Mouse (Mus musculus) neural tube, embryonic 13.5 days (tissue): ENCODE results near the gene Srebf2. TPM values are rescaled to one million over a fixed set of nuclear protein-coding genes. Genes with fewer than 3 reads are reported as not detected.

Experiments
- ATAC-seq: fragments of 200-750 bp; cut with Nextera tagmentation; 2 replicates; pipeline ENCODE4 v1.8.0; 2017; ENCODE audit warnings: low read depth, mild to moderate bottlenecking, moderate TSS enrichment, moderate library complexity
- H3K27ac ChIP-seq: fragments of 300-500 bp; sonication (generic); replicated peaks from 2 replicates; pipeline ENCODE4 v1.5.1; 2015; ENCODE audit warnings: moderate library complexity, mild to moderate bottlenecking, inconsistent platforms
- H3K27me3 ChIP-seq: fragments of 300-500 bp; sonication (generic); 2 replicates; pipeline ENCODE4 v1.6.1; 2015; ENCODE audit warnings: mild to moderate bottlenecking, inconsistent platforms
- H3K36me3 ChIP-seq: fragments of 300-500 bp; sonication (generic); 2 replicates; pipeline ENCODE4 v1.6.1; 2015; ENCODE audit warnings: mild to moderate bottlenecking, inconsistent platforms
- H3K4me1 ChIP-seq: fragments of 300-500 bp; sonication (generic); replicated peaks from 2 replicates; pipeline ENCODE4 v1.6.1; 2015; ENCODE audit warnings: inconsistent platforms
- H3K4me2 ChIP-seq: fragments of 300-500 bp; sonication (generic); 2 replicates; pipeline ENCODE4 v1.6.1; 2015; ENCODE audit warnings: inconsistent platforms, mild to moderate bottlenecking, moderate library complexity
- H3K4me3 ChIP-seq: fragments of 300-500 bp; sonication (generic); 2 replicates; pipeline ENCODE4 v1.5.1; 2015; ENCODE audit warnings: mild to moderate bottlenecking, inconsistent platforms
- H3K9ac ChIP-seq: fragments of 300-500 bp; sonication (generic); 2 replicates; pipeline ENCODE4 v1.6.1; 2015; ENCODE audit warnings: moderate library complexity, mild to moderate bottlenecking, inconsistent platforms
- H3K9me3 ChIP-seq: fragments of 300-500 bp; sonication (generic); 2 replicates; pipeline ENCODE4 v1.6.1; 2016; ENCODE audit warnings: inconsistent platforms
- WGBS: fragments of 180-500 bp; shearing (Covaris S2); methylation state at CpG from one replicate; pipeline ENCODE4 v1.1.7; 2015; 5-methylcytosine and 5-hydroxymethylcytosine counted together
- polyA plus RNA-seq: library from polyadenylated mRNA; unstranded; fragments of >200 nt; fragmentation: Nextera tagmentation; extraction: Ambion mirVana; gene quantifications from 2 replicates; pipeline ENCODE4 v1.2.1, GENCODE M21; 2015

Gene Srebf2
- polyA plus RNA-seq, 1 experiment from 2014 or later = 184 TPM

GRCm38 (mm10) chr15:82211911-82212751, 65.2 kb downstream of the Srebf2 start:
- Histone ChIP-seq H3K4me2 (peak overlapping the region; percentile 65), H3K36me3 (no peaks in the 10 kb centered on the region), H3K9ac (peak overlapping the region; percentile 66), H3K9me3 (no peaks in the 10 kb centered on the region), H3K27me3 (peaks cover 96% of the 10 kb centered on the region), H3K27ac (no peak overlapping the region), H3K4me1 (peaks cover 40% of the 10 kb centered on the region), H3K4me3 (peak overlapping the region; percentile 42)
- WGBS = under 1% methylated on average over 104 of the region's 112 CpGs
- ATAC-seq = peak; percentile 38

- Histone ChIP-seq H3K27ac (no peak within 1 kb of the TSS), H3K4me1 (peaks cover 37% of the 10 kb centered on the region), H3K27me3 (peaks cover 93% of the 10 kb centered on the region), H3K9me3 (no peaks in the 10 kb centered on the region), H3K36me3 (no peaks in the 10 kb centered on the region), H3K4me3 (peak within 1 kb of the TSS; percentile 42), H3K4me2 (peak within 1 kb of the TSS; percentile 65), H3K9ac (peak within 1 kb of the TSS; percentile 66)
- ATAC-seq = no peak
- WGBS = 0% methylated on average over 33 of the region's 34 CpGs
Measured at GRCm38 (mm10) chr15:82212752-82213063, 65.7 kb downstream of the Srebf2 start, which contains the start of gene Shisa8. TSS of gene Shisa8 (minus strand) at chr15:82212815.

GRCm38 (mm10) chr15:82213222-82213621, 66.2 kb downstream of the Srebf2 start:
- no peak for ATAC-seq
- peak overlapping the region; percentile 65; the same call in 1 of the 2 replicates for H3K4me2 ChIP-seq
- no peaks in the 10 kb centered on the region for H3K9me3 ChIP-seq
- H3K36me3 ChIP-seq = no peaks in the 10 kb centered on the region
- H3K4me3 ChIP-seq = no peak overlapping the region
- peaks cover 34% of the 10 kb centered on the region for H3K4me1 ChIP-seq
- WGBS = 4% methylated on average over 4 of the region's 4 CpGs
- H3K27me3 ChIP-seq = peaks cover 91% of the 10 kb centered on the region
- no peak overlapping the region for H3K9ac ChIP-seq
- H3K27ac ChIP-seq = no peak overlapping the region

GRCm38 (mm10) chr15:82215332-82216046, 68.5 kb downstream of the Srebf2 start:
- no peak overlapping the region for H3K27ac ChIP-seq
- H3K36me3 ChIP-seq = no peaks in the 10 kb centered on the region
- peaks cover 38% of the 10 kb centered on the region for H3K4me1 ChIP-seq
- H3K4me2 ChIP-seq = no peak overlapping the region
- no peak for ATAC-seq
- H3K4me3 ChIP-seq = no peak overlapping the region
- no peaks in the 10 kb centered on the region for H3K9me3 ChIP-seq
- WGBS = 34% methylated on average over 11 of the region's 11 CpGs
- peaks cover 71% of the 10 kb centered on the region for H3K27me3 ChIP-seq
- no peak overlapping the region for H3K9ac ChIP-seq

GRCm38 (mm10) chr15:82216142-82216827, 69.3 kb downstream of the Srebf2 start:
- 42% methylated on average over 20 of the region's 20 CpGs for WGBS
- Histone ChIP-seq H3K27me3 (peaks cover 67% of the 10 kb centered on the region), H3K9ac (no peak overlapping the region), H3K36me3 (no peaks in the 10 kb centered on the region), H3K9me3 (no peaks in the 10 kb centered on the region), H3K4me1 (peaks cover 45% of the 10 kb centered on the region), H3K4me2 (no peak overlapping the region), H3K4me3 (no peak overlapping the region), H3K27ac (no peak overlapping the region)
- ATAC-seq = no peak

- no peak overlapping the region for H3K4me3 ChIP-seq
- peaks cover 60% of the 10 kb centered on the region for H3K27me3 ChIP-seq
- no peak for ATAC-seq
- H3K4me2 ChIP-seq = no peak overlapping the region
- no peaks in the 10 kb centered on the region for H3K9me3 ChIP-seq
- H3K4me1 ChIP-seq = peaks cover 38% of the 10 kb centered on the region
- H3K9ac ChIP-seq = 0 out of 2 replicates have a peak overlapping the region, but pooled peaks have one; percentile 8
- H3K36me3 ChIP-seq = no peaks in the 10 kb centered on the region
- H3K27ac ChIP-seq = no peak overlapping the region
- WGBS = 5% methylated on average over 7 of the region's 7 CpGs
Measured at GRCm38 (mm10) chr15:82217039-82217438, 70.1 kb downstream of the Srebf2 start.

GRCm38 (mm10) chr15:82217980-82218379, 71.0 kb downstream of the Srebf2 start:
- H3K27ac ChIP-seq = no peak overlapping the region
- H3K36me3 ChIP-seq = no peaks in the 10 kb centered on the region
- no peaks in the 10 kb centered on the region for H3K9me3 ChIP-seq
- no peak overlapping the region for H3K4me3 ChIP-seq
- H3K9ac ChIP-seq = no peak overlapping the region
- no peak for ATAC-seq
- H3K4me2 ChIP-seq = no peak overlapping the region
- peaks cover 30% of the 10 kb centered on the region for H3K4me1 ChIP-seq
- peaks cover 58% of the 10 kb centered on the region for H3K27me3 ChIP-seq
- WGBS = 37% methylated on average over 9 of the region's 9 CpGs

GRCm38 (mm10) chr15:82218778-82219666, 72.0 kb downstream of the Srebf2 start:
- Histone ChIP-seq H3K4me3 (no peak overlapping the region), H3K4me2 (no peak overlapping the region), H3K9ac (no peak overlapping the region), H3K36me3 (no peaks in the 10 kb centered on the region), H3K27me3 (peaks cover 53% of the 10 kb centered on the region), H3K27ac (no peak overlapping the region), H3K4me1 (peaks cover 35% of the 10 kb centered on the region), H3K9me3 (no peaks in the 10 kb centered on the region)
- no peak for ATAC-seq
- WGBS = 78% methylated on average over 26 of the region's 26 CpGs

- WGBS = 65% methylated on average over 11 of the region's 12 CpGs
- H3K9me3 ChIP-seq = no peaks in the 10 kb centered on the region
- no peak overlapping the region for H3K4me3 ChIP-seq
- H3K4me1 ChIP-seq = peaks cover 42% of the 10 kb centered on the region
- H3K9ac ChIP-seq = no peak overlapping the region
- no peak overlapping the region for H3K27ac ChIP-seq
- ATAC-seq = no peak
- no peaks in the 10 kb centered on the region for H3K36me3 ChIP-seq
- H3K4me2 ChIP-seq = no peak overlapping the region
- H3K27me3 ChIP-seq = peaks cover 55% of the 10 kb centered on the region
Measured at GRCm38 (mm10) chr15:82220003-82220675, 73.2 kb downstream of the Srebf2 start.

- Histone ChIP-seq H3K27me3 (peaks cover 49% of the 10 kb centered on the region), H3K4me2 (no peak overlapping the region)
- 69% methylated on average over 14 of the region's 14 CpGs for WGBS
Measured at GRCm38 (mm10) chr15:82221104-82221860, 74.3 kb downstream of the Srebf2 start.

More at GRCm38 (mm10) chr15:82221104-82221860, 74.3 kb downstream of the Srebf2 start:
- Histone ChIP-seq H3K4me3 (no peak overlapping the region), H3K27ac (no peak overlapping the region), H3K9me3 (no peaks in the 10 kb centered on the region), H3K4me1 (peaks cover 36% of the 10 kb centered on the region), H3K36me3 (no peaks in the 10 kb centered on the region), H3K9ac (0 out of 2 replicates have a peak overlapping the region, but pooled peaks have one; percentile 5)
- ATAC-seq = no peak
